23 mouse cellular contexts compared by ENCODE assay signal in genomic region chr5:81326916-81327315, GRCm38 (mm10).
DNase-seq lines count a peak whose midpoint lies in the region; ATAC-seq and TF ChIP-seq lines count a peak whose summit lies in the region.
"Had no signal": no experiment of that assay in that cellular context is flagged by ENCODE, and none has a peak within 500 bp of the region (broad histone marks: within the 10 kb centered on the region; RNA-seq: fewer than 3 reads in every experiment).

No protein-coding gene starts in this region.

- no peak overlapping the region for H3K9ac ChIP-seq in kidney, postnatal 0 days (ENCODE audit: low read depth, low read length)
- H3K9ac ChIP-seq in lung, embryonic 15.5 days: no peak overlapping the region
- no peak overlapping the region for H3K9ac ChIP-seq in lung, postnatal 0 days (replicated peaks; ENCODE audit: low read depth)
- H3K9ac ChIP-seq: embryonic facial prominence, embryonic 13.5 days; embryonic facial prominence, embryonic 15.5 days; forebrain, embryonic 12.5 days had no signal

- H3K4me1 ChIP-seq in kidney, postnatal 0 days (replicated peaks; ENCODE audit: insufficient read depth, low read length): 0 out of 2 replicates have a peak, but pooled peaks cover 3% of the 10 kb centered on the region
- H3K4me1 ChIP-seq in lung, embryonic 15.5 days: 0 out of 2 replicates have a peak, but pooled peaks cover 3% of the 10 kb centered on the region
- no peaks in the 10 kb centered on the region for H3K4me1 ChIP-seq in lung, postnatal 0 days (ENCODE audit: insufficient read depth, low read depth, low read length)

- no peaks in the 10 kb centered on the region for H3K36me3 ChIP-seq in kidney, postnatal 0 days (ENCODE audit: insufficient read depth, low read length)
- no peaks in the 10 kb centered on the region for H3K36me3 ChIP-seq in lung, embryonic 15.5 days
- no peaks in the 10 kb centered on the region for H3K36me3 ChIP-seq in lung, postnatal 0 days (ENCODE audit: insufficient read depth, low read length)
- H3K36me3 ChIP-seq: embryonic facial prominence, embryonic 13.5 days; embryonic facial prominence, embryonic 15.5 days; forebrain, embryonic 10.5 days; forebrain, embryonic 12.5 days had no signal

- TF ChIP-seq CTCF in kidney, postnatal 0 days (IDR thresholded peaks at IDR 0.05; ENCODE audit: low read depth): no peak
- no peak for TF ChIP-seq CTCF in lung, postnatal 0 days (IDR thresholded peaks at IDR 0.05)

- H3K27ac ChIP-seq in kidney, postnatal 0 days: no peak overlapping the region
- no peak overlapping the region; the same call in 1 of the 2 replicates for H3K27ac ChIP-seq in lung, embryonic 15.5 days
- H3K27ac ChIP-seq in lung, postnatal 0 days (ENCODE audit: low read length): no peak overlapping the region
- H3K27ac ChIP-seq: embryonic facial prominence, embryonic 13.5 days; embryonic facial prominence, embryonic 15.5 days; forebrain, embryonic 10.5 days; forebrain, embryonic 12.5 days had no signal

- no peak for TF ChIP-seq EP300 in lung, postnatal 0 days (IDR thresholded peaks at IDR 0.05)

- peak; percentile 9 for DNase-seq in kidney, postnatal 0 days (ENCODE audit: low spot score)
- DNase-seq in kidney, postnatal 25 days: no peak
- no peak for DNase-seq in lung, postnatal 25 days (ENCODE audit: low spot score)
- peak; percentile 11 for DNase-seq in lung, postnatal 0 days (ENCODE audit: low spot score)
- no peak for DNase-seq in lung, postnatal 36 days
- peak; percentile 26 for DNase-seq in 416B (ENCODE audit: low read depth)
- DNase-seq: adrenal gland, adult 2 months; adrenal gland, postnatal 10 days; adrenal gland, postnatal 25 days; cerebellum, adult 11 months; cerebellum, adult 18-20 months; cerebellum, adult 8-10 months; cerebellum, adult 9-11 months; cerebellum, postnatal 14 days; cerebellum, postnatal 36 days; embryo, embryonic 11 days had no signal

- WGBS in kidney, postnatal 0 days: 60% methylated on average over 4 of the region's 4 CpGs
- WGBS in lung, embryonic 15.5 days: 39% methylated on average over 4 of the region's 4 CpGs
- WGBS in lung, postnatal 0 days: 38% methylated on average over 4 of the region's 4 CpGs

- no peak overlapping the region for H3K4me2 ChIP-seq in kidney, postnatal 0 days (ENCODE audit: low read length)
- no peak overlapping the region for H3K4me2 ChIP-seq in lung, embryonic 15.5 days
- H3K4me2 ChIP-seq in lung, postnatal 0 days (replicated peaks; ENCODE audit: low read depth, low read length): no peak overlapping the region
- H3K4me2 ChIP-seq: embryonic facial prominence, embryonic 13.5 days; embryonic facial prominence, embryonic 15.5 days; forebrain, embryonic 12.5 days had no signal

- H3K27me3 ChIP-seq in kidney, postnatal 0 days (ENCODE audit: insufficient read depth, low read length): no peaks in the 10 kb centered on the region
- no peaks in the 10 kb centered on the region for H3K27me3 ChIP-seq in lung, embryonic 15.5 days
- no peaks in the 10 kb centered on the region for H3K27me3 ChIP-seq in lung, postnatal 0 days (replicated peaks; ENCODE audit: insufficient read depth, low read length)
- H3K27me3 ChIP-seq: embryonic facial prominence, embryonic 13.5 days; embryonic facial prominence, embryonic 15.5 days had no signal

- H3K4me3 ChIP-seq in kidney, postnatal 0 days (replicated peaks; ENCODE audit: low read depth, low read length): no peak overlapping the region
- no peak overlapping the region for H3K4me3 ChIP-seq in lung, embryonic 15.5 days
- no peak overlapping the region for H3K4me3 ChIP-seq in lung, postnatal 0 days (ENCODE audit: low read depth, low read length)
- H3K4me3 ChIP-seq: embryonic facial prominence, embryonic 13.5 days; embryonic facial prominence, embryonic 15.5 days; erythroblast, embryonic 14.5 days; forebrain, embryonic 10.5 days; forebrain, embryonic 12.5 days had no signal

- no peaks in the 10 kb centered on the region for H3K9me3 ChIP-seq in kidney, postnatal 0 days (replicated peaks; ENCODE audit: low read length)
- no peaks in the 10 kb centered on the region for H3K9me3 ChIP-seq in lung, embryonic 15.5 days
- H3K9me3 ChIP-seq in lung, postnatal 0 days (ENCODE audit: low read length): no peaks in the 10 kb centered on the region
- H3K9me3 ChIP-seq: embryonic facial prominence, embryonic 13.5 days; embryonic facial prominence, embryonic 15.5 days; forebrain, embryonic 10.5 days; forebrain, embryonic 12.5 days had no signal

- ATAC-seq in kidney, postnatal 0 days (replicated peaks; ENCODE audit: low FRiP score, low read depth): no peak
- ATAC-seq in lung, embryonic 15.5 days (ENCODE audit: borderline replicate concordance, extremely low read depth, low FRiP score, low TSS enrichment): peak; percentile 70; the same call in 1 of the 2 replicates
- ATAC-seq in lung, postnatal 0 days: no peak
- ATAC-seq: forebrain, embryonic 14.5 days had no signal

Comparison
In these comparisons a context has a peak if more than half of its experiments do, and no peak if none do; other contexts are left out.
1. DNase-seq: peak in kidney, postnatal 0 days (single experiment), lung, postnatal 0 days (single experiment) and 416B (single experiment); none in kidney, postnatal 25 days (0 of 2), lung, postnatal 25 days (single experiment) and lung, postnatal 36 days (single experiment).